Mouse (Mus musculus) heart, postnatal 0 days (tissue): ENCODE measurements at regions not wholly inside any gene's neighbourhood (a gene's known extent, or its start where the extent isn't known, plus 50 kb on each side); places are given as distances from the start of the nearest gene placed in this dataset.

Source experiments
- CTCF ChIP-seq: IDR thresholded peaks from 2 replicates; pipeline ENCODE4 v1.5.1; 2016; ENCODE audit warnings: antibody characterized with exemption, control low read depth, low read depth
- EP300 ChIP-seq: IDR thresholded peaks from 2 replicates; pipeline ENCODE4 v1.6.1; 2016; ENCODE audit warnings: antibody characterized with exemption, low read depth

DNA sequence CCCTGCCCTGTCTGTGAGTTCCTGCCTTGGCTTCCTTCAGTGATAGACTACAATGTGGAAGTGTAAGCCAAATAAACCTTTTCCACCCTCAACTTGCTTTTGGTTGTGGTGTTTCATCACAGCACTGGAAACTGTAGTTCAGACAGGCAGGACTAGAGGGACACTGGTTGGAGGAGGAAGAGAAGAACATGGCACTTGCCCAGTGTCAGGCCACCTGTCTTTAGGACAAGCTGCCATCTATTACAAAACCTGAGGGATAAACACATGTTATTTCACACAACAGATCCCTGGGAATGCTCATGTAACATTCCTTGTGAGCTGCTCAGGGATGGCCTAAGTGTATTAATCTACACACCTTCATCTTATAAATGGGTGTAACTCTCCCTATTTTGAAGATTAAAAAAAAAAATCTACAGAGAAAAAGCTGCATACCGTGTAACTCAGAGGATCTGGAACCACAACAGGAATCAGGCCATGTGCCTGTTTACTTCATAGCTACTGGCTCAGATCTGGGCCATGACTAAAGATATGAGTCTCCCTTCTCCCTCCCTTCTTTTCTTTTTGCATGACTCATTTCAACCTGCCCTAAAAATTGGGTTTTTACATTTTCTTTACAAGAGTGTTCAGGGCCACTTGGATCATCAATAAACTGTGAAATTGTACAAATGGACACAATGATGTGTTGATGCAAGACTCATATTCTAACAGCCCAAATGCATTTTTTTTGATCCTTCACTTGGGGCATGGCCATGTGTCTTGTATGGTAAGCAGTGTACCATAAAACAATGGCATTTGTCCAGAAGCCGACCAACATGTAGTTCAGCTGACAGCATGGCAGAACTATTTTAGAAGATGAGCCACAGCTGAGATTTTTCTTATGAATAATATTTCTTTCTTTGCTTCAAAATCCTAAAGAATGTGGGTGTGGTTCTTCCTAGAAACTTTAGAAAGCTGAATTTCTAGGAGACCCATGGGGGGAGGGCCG lies 513.1 kb downstream of the Adam3 start:
- no peak for TF ChIP-seq CTCF
- no peak for TF ChIP-seq EP300
